Mouse (Mus musculus) embryonic fibroblast, embryonic 13.5 days (primary cell): Measurements from ENCODE around the gene Gm13272.

Experiments used
- CTCF ChIP-seq: IDR thresholded peaks from 2 replicates; pipeline ENCODE4 v1.5.1; 2011; ENCODE audit warnings: mild to moderate bottlenecking, control low read depth, low read length, moderate library complexity, borderline replicate concordance; ENCODE audit not compliant: insufficient read depth
- POLR2A ChIP-seq: IDR thresholded peaks from 2 replicates; pipeline ENCODE4 v1.6.1; 2011; ENCODE audit warnings: low read depth, mild to moderate bottlenecking, control low read depth, low read length, moderate library complexity

DNA sequence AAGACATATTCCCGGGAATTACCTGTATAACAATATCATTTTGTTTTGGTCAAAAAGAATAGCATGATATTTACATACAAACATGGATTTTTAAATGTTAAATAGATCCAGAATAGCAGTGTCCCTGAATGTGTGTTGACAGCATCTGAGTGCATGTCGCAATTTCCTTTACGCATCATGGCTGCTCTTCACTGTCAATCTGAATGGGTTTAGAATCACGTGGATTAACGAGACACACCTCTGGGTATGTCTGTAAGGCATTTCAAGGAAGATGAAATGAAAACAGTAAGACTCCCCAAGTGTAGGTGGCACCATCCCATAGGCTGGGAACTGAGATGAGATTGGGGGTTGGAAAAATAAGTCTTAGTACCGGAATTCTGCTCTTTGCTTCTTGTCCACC lies 40.6 kb upstream of the Gm13272 start:
- no peak for TF ChIP-seq POLR2A
- no peak for TF ChIP-seq CTCF
